Mouse (Mus musculus) stomach, postnatal 0 days (tissue): ENCODE results near the gene Lmo1.

Experiments
- CTCF ChIP-seq: IDR thresholded peaks from 2 replicates; pipeline ENCODE4 v1.5.1; 2016; ENCODE audit warnings: antibody characterized with exemption, low read depth, mild to moderate bottlenecking, moderate library complexity
- EP300 ChIP-seq: optimal IDR thresholded peaks from 2 replicates; pipeline ENCODE3; 2016; ENCODE audit warnings: antibody characterized with exemption

GRCm38 (mm10) chr7:109151088-109151487 is 23.9 kb downstream of the Lmo1 start:
- no peak for TF ChIP-seq CTCF
- TF ChIP-seq EP300, result no peak
